Mouse (Mus musculus) adrenal gland, adult 18-20 months (tissue): ENCODE results near the gene Cep131. TPM values are rescaled to one million over a fixed set of nuclear protein-coding genes. Genes with fewer than 3 reads are reported as not detected.

Experiments used
- DNase-seq, 2 experiments: peaks; one replicate each; pipeline ENCODE4 v3.0.0; 2021 to 2022; ENCODE audit warnings: low spot score in 2 of 2
- total RNA-seq, 2 experiments: library from RNA; stranded (reverse); gene quantifications; 1 replicate in 1 of 2; 2 replicates in 1 of 2; pipeline ENCODE4 v1.2.3; 2021

Cep131 gene
- total RNA-seq, 2 experiments from 2014 or later: 11.7 to 90.0 TPM

- no peak for DNase-seq
Measured at GRCm38 (mm10) chr11:120053846-120054245, 32.8 kb downstream of the Cep131 start.

- DNase-seq: no peak
Measured at GRCm38 (mm10) chr11:120052274-120052673, 34.4 kb downstream of the Cep131 start.

- DNase-seq: no peak
Measured at GRCm38 (mm10) chr11:120051124-120051811, 35.4 kb downstream of the Cep131 start.

DNA sequence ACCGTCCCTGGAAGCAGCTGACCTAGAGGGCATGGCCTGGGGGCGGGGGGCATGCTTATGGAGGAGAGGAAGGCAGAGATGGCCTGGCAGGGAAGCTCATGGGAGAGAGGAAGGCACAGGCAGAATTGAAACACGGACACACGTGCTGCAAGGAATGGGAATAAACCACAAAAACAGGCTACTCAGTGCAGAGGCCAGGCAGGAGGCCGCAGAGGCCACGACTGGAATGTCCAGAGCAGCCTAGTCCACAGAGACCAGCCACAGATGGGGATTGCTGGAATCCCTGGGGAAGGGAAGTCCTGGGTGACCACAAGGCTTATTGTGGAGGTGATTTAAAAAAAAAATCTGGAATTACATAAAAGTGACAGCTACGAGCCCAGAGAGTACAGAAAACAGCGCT is 37.6 kb downstream of the Cep131 start:
- DNase-seq: no peak

DNA sequence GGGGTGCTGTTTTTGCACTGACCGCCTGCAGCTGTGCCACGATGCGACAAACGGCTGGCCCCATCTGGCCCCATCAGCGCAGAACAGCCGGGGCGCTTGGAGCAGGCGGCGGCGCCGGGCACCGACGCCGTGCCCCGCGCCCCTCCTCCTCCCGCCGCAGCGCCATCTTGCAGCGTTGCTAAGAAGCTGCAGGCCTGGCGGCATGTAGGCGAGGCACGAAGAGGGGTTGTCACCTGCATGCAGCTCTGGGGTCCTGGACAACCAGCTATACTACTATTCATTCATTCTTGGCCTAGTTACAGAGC is 38.4 kb downstream of the Cep131 start:
- no peak for DNase-seq

DNA sequence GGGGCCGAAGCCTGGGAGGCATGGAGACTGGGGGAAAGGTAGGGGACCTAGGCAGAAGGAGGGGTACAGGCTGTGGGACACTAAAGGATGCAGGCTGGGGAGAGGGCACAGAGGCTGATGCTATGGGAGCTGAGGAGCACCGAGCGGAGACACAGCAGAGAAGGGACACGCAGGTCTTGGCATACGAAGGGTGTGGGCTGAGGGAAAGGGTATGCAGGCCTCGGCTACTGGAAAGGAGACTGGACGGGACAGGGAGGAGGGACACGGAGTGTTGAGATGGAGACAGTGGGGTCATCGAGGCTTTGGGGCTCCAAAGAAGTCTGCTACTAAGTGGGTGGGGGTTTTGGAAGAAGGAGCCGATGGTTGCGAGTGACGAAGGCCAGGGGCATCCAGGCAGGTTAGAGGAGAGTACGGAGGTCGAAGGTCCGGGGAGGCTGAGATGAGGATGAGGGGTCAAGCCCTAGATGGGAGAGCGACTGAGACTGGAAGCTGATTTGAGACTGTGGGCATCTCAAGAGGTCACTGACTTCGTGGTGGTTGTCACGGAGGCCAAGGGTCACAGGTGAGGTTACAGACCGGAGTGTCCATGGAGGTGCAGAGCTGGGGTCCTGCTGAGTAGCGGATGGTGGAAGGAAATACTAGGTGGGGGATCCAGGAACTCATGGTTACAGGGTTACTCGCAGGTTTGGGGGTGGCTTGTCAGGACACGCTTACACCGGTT is 38.9 kb downstream of the Cep131 start:
- DNase-seq: no peak

- no peak for DNase-seq
Measured at GRCm38 (mm10) chr11:120046553-120047191, 40.0 kb downstream of the Cep131 start, which contains the start of gene Aatk. Gene Aatk, minus strand, starts transcription at chr11:120047167.

DNA sequence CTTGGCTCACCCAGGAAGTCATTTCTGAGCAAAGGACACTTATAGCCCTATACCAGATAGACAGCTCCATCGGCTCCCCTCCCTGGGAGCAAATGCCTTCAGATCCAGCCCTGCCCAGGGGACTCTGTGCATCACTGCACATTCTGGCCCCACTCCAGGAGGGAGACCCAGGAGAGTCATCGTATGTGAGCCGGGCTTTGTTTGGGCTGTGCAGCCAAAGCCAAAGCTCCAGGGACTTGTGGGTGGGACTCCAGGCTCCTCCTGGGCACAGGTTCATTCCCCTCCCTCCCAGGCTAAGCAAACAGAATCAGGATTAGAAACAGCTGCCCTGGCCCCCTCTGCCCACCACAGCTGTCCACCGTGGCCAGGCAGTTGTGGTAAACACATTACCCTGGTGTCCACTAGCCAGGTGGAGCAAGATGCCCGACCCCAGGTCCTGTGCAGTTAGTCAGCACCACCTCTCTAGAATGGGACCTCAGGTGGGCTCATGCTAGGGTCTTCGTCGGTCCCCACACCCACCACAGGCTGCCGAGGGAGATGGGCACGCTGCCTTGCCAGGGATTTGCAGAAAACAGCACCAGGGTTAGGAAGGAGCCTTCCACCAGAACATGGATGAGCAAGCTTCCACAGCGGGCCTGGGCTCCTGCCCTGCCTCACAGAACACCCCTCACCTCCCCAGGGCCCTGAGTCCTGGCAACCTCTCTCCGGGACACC is 40.6 kb downstream of the Cep131 start:
- DNase-seq: no peak

GRCm38 (mm10) chr11:120045341-120045740 is 41.3 kb downstream of the Cep131 start:
- no peak for DNase-seq

DNA sequence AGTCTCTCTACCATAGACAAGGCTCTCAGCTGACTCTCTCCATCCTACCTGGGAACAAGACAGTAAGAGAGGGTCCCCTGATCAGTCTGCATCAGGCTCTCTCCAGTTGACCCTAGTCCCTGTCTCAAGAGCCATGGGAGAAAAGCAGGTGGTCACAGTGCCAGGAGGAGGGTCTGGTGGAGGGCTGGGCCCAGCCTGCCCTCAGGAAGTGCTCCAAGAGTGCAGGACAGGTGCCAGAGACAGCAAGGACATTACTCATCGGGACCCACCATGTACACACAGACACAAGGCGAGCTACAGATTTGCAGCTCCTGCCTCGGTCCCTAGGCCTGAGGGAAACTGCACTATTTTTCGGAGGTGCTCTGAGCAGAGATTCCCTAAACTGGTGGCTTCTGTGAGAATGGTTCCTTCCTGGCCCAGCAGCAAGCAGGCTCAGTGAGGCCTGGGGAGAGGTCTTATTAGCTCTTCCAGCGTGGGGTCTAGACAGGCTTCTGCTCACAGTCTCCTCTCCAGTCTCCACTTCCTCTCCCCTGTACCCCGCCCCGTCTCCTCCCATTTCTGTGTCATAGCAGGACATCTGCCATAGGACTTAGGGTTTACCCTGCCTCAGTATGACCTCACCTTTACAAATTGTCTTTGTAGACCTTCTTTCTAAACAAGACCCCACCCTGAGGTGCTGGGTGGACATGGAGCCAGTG is 44.3 kb downstream of the Cep131 start:
- no peak for DNase-seq

- peak in 1 of 2 experiments; percentile 58 for DNase-seq
Measured at GRCm38 (mm10) chr11:120041191-120042123, 45.2 kb downstream of the Cep131 start.

DNA sequence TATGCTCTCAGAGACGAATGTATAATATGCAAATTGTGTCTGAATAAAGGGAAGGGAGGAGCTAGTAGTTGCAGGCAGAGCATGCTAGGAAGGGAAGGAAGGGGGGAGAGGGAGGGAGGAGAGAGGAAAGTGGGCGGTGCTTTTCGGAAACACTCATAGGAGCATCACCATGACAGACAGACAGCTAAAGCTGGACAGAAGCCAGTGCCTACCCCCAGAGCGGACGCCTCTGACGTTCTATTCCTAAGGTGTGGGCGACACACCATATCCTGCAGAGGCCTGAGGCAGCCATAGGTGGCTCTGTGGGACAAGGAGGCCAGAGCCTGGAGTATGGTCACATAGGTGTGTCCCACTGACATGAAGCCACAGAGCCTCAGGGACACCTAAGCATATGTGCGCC is 46.2 kb downstream of the Cep131 start:
- DNase-seq: no peak

DNA sequence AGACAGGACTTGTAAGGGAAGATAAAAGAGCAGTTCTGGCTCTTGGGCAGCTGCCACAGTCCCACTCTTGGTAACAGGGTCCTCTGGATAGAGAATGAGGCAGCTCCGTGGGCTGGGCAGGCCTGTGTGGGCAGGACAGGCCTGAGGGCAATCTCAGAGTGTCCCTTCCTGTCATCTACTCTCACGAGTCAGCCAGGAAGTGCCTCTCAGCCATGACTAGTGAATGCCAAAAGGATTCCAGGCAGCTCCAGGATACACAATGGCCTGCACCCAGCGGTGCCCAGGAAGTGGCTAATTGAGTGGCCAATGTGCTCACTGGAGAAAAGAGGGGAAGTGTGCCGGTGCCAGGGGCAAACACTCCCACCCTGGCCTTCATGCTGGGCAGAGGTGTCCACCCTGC is 47.0 kb downstream of the Cep131 start:
- DNase-seq: no peak

GRCm38 (mm10) chr11:120034762-120035161 is 51.9 kb downstream of the Cep131 start:
- no peak for DNase-seq

DNA sequence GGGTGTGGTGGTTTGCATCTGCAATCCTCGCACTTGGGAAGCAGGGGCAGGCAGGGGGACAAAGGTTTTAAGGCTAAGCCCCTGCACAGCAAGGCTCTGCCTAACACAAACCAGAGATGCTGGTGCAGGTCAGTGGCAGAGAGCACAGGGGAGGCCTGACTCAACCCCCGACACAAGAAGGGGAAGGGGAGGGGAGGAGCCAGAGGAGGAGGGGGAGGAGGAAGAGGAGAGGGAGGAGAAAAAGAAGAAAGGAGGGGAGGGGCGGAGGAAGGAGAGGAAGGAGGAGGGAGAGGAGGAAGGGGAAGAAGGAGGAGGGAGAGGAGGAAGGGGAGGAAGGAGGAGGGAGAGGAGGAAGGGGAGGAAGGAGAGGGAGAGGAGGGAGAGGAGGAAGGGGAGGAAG is 52.3 kb downstream of the Cep131 start:
- no peak for DNase-seq

DNA sequence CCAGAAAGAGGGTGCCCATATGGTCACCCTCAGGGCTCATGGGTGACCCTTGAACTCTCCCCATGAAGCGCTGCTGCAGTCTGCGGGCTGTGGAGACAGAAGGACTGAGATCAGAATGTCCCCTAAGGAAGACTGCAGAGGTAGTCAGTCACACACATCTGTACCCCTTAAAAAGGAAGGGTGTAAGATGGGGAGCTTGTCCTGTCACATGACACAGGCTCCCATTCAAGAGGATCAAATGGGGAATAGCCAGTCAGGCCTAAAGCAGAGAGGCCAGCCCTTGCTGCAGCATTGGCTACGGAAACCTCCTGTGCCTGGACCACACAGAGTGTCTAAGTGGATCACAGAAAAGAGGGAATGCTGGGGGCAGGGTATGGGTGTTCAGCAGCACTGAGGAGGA is 53.2 kb downstream of the Cep131 start:
- no peak for DNase-seq

DNA sequence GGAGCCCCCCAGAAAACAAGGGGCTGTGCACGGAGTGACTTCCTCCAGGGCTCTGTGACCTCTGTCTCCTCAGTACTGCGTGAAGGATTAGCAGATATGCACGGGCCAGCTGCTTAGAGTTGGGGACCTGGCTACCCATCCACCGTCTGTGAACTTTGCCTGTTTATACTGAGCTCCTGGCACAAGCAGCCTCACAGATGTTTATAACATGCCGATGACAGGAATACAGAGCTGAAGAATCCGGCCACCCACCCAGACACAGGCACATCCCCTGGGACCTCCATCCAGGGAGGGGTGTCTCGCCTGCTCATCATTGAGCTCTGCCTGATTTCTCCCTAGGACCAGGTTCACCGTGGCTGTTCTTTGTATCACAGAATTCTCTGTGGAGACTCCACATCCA is 54.6 kb downstream of the Cep131 start:
- no peak for DNase-seq

- peak; percentile 56 to 58 for DNase-seq
Measured at GRCm38 (mm10) chr11:120030145-120030901, 56.3 kb downstream of the Cep131 start.

- DNase-seq: no peak
Measured at GRCm38 (mm10) chr11:120029431-120030144, 57.0 kb downstream of the Cep131 start.
